Mouse (Mus musculus): ENCODE results near the gene Herc4.
A peak's percentile ranks its signal among the peaks of the same experiment; 100 is the strongest.

The Herc4 gene

DNA sequence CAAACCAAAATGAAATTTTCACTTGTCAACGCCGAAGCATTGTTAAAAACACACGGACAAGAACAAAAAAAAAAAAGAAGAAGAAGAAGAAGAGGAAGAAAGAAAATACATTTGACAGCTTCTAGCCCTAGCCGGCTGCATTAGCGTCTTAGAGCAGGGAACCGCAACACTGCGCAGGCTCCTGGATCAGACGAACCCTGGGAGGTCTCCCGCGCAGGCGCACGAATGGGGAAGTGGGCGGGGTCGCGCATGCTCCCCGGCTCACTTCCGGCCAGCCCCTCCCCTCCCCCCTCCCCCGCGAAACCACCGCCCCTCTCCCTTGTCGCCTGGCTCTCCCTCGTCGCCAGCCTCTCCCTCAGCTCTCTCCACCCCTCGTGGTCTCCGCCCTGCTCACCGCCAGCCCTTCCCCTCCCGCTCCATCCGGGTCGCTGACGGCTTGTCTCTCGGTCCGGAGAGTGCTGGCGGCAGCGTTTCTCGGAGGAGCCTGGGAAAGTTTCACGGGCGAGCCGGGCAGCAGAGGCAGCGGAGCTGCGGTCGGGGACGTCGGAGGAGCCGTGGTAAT lies at the start of gene Herc4:
TSS of gene Herc4 (plus strand) at position 318 of the 562 bp plus-strand sequence.
- DNase-seq, result peak; percentile 96

DNA sequence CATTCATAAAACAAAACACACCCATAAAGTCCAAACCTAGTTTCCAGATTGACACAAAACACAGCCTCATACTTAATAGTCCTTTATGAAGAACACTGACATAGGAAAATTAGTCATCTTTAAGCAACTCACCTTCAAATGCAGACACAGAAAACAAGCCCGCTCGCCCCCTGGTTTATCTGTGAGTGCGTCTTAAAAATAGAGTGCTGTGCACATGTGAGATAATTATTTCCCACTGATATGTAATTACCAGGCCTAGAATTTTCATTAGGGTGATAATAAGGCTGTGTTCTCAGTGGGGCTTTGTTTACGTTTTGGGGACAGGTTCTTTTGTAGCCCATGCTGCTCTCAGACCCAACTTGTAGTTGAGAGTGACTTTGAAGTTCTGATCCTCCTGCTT lies 44.6 kb upstream of the Herc4 start:
- no peak for DNase-seq

DNA sequence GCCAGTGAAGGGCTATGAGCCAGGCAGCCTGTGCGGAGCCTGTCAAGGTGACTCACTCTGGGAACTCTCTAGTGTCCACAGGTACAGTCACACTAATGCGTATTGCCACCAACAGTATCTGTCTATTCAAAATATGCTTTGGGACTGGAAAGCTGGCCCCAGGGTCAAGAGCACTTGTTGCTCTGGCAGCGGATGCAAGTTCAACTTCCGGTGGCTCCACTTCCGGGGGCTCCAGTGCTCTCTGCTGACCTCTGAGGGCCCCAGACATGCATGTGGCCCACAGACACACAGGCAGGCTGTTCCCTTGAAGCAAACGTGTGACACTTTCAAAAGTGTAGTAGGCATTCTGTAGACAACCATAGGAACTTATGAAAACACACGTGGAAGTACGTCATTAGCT lies 42.1 kb upstream of the Herc4 start:
- no peak for DNase-seq

DNA sequence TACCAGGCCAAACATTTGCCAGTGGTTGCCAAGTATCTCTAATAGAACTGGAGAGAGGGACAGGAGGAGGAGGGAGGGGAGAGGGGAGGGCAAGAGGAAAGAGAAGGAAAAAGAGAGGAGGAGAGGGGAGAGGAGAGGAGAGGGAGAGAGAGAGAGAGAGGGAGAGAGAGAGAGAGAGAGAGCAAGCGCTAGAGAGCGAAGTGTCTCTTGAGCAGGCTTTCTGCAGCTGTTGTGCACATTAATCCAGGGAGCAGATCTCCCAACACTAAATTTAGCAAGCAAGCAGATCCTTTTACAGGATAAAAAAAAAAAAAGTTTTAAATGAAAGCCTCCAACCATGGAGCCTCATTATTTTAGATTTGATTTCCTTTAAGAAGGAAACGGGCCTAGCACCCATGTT lies 40.6 kb upstream of the Herc4 start:
- no peak for DNase-seq

DNA sequence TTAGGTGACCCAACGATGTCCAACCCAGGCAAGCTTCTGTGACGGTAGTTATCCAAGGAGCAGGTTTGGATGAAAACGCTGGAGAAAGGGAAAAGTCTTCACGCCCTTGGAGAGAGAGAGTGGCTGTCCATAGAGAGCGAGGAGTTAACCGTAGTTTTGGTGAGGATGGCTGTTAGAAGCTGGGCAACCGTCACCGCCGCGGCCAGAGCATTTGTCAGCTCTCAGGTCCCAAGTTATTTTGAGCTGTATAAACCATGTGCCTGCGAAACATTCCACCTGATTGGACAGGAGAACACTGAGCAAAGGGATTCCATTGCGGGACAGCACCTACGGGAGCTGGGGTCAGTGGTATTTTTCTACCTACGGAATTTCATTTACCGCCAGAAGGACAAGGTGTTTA lies 39.9 kb upstream of the Herc4 start, which contains the start of gene Mypn:
TSS of gene Mypn (minus strand) at position 225 of the 400 bp plus-strand sequence.
- DNase-seq, result no peak

DNA sequence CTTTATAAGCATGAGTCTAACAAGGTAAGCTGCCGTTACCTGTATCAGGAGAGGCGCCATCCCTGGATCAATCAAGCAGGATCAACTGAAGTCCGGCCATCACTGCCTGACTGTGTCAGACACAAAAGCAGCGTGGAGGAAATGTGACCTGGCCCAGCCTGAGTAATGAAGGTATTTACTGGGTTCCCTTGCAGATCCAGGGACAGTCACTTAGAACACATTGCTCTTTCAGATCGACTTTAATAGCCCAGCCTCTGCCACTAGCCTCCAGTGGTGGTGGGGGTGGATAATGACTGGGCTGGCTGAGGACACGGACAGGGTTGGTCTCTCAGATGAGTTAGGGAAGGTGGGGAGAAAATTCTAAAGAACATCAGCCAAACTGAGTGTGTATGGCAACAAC lies 34.7 kb upstream of the Herc4 start:
- no peak for DNase-seq

DNA sequence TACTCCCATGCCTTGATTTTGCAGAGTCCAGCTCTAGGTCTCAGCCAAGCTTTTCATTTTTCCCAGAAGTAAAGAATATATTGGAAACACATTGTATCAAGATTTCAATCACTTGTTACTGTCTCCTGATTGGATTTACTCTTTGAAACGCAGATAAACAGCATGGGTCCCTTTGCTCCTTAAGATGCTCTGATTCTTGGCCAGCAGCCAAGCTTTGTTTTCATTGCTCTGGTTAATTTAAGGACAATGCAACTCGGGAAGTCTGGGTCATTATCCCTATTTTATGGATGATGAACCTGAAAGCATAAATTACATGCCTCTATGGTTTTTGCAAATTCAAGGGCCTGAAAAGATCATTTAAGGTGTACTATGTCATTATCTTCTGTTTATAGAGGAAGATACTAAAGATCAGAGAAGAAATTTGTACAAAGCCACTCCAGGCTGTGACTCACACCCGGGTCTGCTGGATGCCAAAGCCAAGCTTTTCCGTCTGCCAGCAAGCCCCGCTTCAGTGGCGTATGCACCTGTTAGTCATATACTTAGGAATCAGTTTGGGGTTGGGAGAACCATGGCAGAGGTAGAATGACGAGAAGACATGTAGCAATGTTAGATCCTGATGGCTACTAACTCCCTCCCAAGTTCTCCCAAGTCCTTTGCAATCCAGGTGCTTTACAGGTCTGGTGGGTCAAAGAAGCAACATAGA lies 22.4 kb upstream of the Herc4 start:
- peak; percentile 29 for DNase-seq

DNA sequence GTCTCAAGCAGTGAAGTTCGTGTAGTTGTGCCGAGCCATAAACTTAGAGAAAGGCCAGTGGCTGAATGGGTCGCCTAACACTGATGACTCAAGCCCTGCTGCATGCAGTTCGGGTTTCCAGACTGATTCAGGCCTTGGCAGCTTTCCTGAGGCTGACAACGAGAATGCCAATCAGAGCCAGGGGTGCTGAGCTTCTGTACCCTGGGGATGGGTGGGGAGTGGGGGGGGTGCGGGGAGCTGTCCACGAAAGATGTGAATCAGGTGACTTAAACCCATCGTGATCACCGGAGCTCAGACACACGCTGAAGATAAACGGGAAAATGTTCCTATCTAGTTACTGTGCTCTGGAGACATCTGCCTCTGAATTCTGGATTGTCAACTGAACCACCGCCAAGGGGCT lies 19.3 kb upstream of the Herc4 start:
- DNase-seq, result no peak

DNA sequence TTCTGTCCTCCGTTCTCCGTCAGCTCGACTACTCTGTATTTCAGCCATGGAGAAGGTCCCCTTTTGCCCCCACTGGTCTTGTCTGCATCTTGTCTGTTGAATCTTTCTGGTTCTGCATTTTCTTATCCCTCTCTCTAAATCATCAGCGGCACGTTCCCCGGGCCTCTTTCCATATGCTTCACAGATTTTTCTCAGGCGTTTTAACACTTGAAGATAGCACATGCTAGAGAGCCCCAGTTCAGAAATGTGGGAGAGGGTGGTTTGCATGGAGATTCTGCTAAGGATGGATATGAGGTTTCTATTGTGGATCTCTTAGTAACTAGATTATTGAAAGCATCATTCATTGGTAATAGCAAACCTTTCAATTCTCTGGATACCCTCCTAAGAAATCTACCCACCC lies 13.3 kb upstream of the Herc4 start:
- no peak for DNase-seq

DNA sequence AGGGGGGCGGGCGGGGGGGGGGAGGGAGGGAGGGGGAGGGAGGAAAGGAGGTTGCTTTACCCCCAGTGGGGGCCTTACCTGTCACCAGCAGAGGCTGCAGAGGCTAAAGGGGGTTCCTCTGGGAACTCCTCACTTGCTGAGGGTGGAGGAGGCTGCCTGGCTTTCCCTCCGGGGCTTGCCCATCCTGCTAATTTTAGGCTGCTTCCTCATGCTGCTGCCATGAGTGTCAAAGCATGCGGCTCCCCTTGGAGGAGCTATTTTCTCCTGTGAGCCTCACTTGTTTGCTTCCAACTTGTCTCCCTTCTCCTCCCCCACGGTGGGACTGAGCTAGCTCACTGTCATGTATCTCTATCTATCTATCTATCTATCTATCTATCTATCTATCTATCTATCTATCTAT lies 12.8 kb upstream of the Herc4 start:
- DNase-seq, result no peak

DNA sequence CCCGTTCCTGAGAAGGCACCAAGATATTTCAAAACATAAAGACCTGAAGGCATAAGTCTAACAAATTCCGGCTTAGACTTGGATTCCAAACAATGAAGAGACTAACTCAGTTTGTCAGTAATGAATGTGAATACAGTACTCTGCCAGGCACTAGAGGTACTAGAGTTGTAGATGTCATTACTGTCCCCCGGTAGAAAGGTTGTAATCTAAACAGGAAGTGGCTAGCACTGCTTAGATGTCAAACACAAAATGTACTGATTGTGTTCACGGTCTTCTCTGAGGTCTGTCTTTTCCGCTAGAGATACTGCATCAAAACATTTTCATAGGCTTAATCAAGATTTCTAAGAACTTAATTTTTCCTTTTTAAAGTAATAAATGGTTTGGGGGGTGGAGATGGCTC lies 12.0 kb upstream of the Herc4 start:
- DNase-seq, result no peak

DNA sequence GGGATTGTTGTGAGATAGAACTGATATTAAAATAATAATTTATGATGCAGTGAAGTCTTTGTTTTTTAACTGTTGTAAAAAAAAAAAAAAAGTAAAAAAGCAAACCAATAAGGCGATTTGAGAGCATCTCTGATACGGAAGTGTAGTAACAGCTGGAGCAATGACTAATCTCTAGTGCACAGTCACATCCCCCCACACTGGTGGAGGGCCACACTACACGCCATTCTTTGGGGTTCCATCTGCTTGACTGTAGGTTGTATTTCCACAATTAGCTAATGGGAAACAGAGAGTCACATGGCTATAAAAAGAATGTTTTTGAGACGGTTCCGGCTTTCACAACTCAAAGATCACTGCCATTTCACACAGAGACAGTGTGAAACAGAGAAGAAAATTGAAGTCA lies 9.5 kb upstream of the Herc4 start:
- no peak for DNase-seq

DNA sequence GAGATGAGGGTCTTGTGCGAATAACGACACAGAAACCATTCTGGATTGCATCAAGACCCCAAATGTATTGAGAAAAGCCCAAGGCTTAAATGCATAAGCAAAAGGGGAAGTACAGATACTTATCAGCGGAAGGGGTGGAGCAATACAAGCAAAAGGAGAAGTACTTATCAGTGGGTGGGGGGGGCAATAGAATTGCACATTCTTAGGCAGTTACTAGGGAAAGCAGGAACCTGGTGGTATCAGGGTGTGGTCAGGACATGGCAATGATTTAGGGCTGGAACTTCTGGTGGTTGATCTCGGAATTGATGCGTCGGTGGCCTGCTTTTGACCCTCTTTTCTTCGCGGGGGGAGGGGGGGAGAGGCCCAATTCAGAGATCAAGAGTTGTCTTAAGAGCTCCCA lies 7.7 kb upstream of the Herc4 start:
- DNase-seq, result no peak

DNA sequence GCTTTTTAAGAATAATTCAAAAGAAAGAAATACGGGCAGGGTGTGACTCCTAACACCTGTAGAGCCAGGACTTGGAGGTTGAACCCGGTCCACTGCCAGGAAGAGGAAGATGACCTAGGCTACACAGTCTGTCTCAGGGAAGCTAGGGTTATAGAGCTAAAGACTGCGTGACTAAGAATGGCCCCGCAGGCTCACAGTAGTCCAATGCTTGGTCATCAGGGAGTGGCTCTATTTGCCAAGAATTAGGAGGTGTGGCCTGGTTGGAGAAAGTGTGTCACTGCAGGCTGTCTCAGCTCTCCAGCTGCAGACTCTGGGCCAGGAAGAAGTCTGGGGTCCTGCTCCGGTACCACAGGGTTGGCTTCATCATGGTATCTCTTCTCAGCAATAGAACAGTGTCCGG lies 6.9 kb upstream of the Herc4 start:
- DNase-seq, result no peak

DNA sequence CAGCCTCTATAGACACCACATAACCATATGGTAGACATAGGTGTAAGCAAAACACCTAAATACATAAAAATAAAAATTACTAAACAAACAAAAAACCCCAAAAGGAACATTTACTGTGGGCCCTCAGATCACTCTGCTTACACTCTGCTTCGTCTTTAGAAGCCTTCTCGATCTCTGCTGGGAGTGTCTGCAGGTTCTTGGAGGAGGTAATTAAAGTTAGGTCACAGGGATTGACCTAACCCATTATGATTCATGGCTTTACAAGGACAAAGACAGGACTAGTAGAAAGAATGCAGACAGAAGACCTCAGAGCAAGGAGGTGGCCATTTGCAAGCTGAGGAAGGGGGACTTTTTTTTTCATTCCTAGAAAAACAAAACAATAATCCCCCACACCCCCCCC lies 6.4 kb upstream of the Herc4 start:
- DNase-seq, result no peak

DNA sequence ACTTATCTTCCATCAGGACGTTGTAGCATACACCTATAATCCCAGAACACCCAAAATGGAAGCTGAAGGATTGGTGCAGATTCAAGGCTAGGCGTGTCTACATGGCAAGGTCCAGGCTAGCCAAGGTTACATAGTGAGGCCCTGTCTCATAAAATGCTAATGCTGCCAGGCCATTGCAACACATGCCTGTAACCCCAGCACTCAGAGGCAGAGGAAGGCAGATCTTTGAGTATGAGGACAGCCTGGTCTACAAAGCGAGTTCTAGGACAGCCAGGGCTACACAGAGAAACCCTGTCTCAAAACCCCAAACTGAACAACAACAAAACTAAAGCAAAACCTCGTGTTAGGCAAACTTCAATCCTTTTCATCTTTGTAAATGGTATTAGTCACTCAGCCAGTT lies 5.5 kb upstream of the Herc4 start:
- no peak for DNase-seq

DNA sequence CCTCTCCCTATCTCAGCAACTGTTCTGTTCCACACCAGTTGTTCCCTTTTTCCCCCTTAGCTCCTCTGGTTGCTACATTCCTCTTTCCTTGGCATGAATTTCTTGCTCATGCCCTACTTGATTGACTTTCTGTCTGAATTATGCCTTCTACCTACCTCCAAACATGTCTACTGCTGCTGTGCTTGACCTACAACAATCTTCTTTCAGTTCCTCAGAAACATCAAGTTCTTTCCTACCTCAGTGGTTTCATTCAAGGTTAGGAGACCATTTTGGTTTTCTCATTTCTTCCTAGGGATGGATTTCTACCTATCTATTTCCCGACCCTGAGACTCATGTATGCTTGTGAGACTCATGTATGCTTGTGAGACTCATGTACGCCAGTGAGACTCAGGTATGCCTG lies 3.8 kb upstream of the Herc4 start:
- DNase-seq, result no peak

DNA sequence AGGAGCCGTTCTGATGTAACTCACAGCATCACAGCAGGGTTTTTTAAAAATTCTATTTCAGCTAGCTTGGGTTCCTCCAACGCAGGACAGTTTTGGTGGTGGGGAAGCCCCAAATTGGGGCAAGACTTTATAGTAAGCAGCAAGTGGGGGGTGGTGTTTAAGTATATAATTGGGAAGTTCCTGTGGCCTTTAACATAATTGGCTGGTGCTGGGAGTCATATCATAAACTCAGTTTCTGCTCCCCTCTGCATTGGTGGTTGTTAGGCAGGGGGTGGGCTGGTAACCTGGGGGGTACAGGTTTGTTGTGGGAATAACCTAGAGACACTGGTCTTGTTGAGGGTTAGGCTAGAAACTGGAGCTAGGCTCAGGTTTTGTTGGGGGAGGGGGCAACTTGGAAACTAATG lies 2.7 kb upstream of the Herc4 start:
- no peak for DNase-seq

DNA sequence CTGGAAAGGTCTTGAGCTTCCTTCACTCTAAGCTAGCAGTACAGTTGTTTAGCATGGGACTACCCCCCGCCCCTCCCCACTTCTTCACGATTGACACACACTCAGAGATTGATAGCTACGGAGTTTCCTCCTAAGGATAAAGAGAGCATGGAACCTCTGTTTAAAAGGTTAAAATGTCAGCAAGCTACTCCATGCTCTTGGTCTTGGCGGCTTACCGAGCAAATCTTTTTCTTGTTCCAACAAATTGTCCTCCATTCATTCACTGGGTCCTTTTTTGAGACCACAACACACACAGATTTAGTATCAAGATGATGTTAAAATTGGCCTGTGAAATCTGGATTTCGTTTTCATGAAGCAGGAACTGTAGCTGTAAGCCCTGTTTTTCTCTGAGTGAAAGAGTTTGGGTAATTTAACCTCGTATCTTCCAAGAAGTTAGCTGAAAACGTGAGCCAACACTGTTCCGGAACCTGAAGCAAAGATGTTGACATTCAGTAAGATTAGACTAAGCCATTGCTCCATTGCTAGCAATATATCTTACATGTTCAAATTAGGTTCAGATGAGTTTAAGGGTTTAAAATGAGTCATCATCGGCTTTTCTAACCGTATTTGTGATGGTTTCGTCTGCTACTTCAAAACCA lies 693 bp upstream of the Herc4 start:
- no peak for DNase-seq

DNA sequence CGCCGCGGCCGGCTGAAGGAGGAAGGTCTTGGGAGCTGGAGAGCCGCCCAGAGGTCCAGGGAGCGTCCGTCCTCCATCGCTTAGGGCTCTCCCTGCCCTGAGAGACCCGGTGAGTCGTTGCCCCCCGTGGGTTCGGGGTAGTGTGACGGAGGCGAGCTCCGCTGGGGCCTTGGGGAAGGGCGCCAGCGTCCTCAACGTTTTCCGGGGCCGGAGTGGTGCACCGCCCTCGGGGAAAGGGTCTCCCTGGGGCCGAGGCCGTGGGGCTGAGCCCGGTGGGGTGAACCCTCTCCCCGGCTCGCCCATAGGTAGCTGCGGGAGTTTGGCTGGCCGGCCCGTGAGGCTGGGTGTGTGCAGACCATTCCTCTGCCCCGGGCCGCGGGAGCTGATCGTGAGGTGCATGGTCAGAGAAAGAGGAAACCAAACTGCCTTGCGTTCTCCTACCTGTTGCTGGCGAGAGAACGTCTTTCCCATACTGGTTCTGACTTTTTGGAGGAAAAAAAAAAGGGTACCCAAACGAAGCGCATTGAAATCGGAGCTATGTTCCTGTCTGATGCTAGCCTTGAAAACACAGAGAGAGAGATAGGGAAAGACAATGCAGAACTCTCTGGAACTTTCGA lies 553 bp downstream of the Herc4 start:
- DNase-seq, result no peak

DNA sequence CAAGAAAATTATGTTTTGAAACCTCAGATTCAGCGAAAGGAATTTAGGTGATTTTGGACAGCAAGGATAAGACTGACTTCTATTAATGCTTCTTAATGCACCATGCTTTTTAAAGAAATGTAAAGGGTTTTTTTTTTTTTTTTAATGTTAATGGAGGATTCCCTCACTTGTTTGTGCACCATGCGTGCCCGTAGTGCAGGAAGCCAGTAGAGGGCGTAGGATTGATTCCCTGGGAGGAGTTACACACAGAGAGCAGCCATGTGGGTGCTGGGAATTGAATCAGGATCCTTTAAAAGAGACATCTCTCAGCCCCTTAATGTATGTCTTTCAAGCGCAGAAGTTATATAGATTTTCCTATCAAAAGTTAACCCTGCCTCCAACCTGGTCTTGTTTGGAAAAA lies 1.1 kb downstream of the Herc4 start:
- peak; percentile 40 for DNase-seq

DNA sequence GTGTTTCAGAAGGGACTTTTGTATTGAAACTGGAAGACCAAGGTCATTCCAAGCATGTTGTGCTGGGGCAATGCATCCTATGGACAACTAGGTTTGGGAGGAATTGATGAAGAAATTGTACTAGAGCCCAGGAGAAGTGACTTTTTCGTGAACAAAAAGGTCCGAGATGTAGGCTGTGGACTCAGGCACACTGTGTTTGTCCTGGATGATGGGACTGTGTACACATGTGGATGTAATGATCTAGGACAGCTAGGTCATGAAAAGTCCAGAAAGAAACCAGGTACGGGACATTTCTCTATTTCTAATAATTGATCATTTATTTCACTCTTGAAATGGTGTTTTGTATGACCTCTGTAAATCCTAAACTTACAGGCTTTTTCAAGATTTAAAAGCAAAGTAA lies 2.2 kb downstream of the Herc4 start:
- no peak for DNase-seq

DNA sequence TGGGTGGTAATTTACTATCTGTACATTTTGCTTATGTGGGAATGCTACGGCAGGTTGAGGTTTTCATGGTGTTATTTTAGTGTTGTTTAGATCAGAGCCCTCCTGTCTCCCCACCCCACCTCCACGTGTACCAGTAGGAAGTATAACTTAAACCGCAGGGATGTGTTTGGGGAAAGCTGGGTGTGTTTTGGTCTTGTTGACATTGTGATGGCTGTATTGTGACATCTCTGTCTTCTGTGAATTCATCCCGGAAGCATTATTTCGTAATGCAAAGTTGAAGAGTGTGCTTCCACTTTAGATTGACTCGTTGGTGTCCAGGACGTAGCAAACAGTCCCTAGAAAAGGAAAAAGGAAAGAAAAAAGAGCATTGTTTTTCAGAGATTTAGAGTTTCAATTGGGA lies 3.8 kb downstream of the Herc4 start:
- no peak for DNase-seq

DNA sequence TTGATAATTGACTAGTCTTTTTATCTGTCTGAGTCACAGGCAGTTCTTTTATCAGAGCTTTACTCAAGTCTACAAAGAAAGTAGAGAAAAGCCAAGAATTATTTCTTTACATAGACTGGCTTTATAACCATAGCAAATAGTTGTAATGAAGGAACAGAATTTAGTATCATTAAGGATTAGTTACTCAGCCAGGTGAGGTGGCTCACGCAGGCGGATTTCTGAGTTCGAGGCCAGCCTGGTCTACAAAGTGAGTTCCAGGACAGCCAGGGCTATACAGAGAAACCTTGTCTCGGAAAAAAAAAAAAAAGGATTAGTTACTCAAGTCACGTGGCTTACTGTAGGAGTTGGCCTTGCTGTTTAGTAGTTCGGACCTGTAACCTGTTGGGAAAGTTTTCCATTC lies 4.8 kb downstream of the Herc4 start:
- DNase-seq, result no peak
